Comparison of ENCODE assay signal across 9 mouse cellular contexts in the genomic region with DNA sequence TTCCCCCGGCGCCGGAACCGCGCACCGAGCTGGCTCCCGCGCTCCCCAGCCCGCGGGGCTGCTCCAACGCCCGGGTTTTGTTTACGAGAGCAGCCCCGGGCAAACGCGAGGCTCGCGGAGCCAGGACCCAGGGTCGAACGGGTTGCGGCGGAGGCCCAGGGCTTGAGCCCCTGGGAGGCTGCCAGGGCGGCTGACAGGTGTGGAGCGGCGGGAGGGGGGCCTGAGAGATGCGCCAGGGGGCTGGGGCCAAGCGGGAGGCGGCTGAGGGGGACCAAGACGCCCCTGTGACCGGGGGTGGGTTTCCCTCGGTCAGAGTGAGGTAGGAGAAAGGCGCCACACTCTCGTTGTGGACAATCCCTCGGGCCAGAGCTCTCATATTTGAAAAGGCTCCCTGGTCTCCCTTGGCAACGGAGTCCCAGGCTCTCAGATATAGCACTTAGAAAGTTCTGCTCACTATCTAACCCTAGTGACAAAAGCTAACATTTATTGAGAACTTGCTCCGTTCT. TPM values are rescaled to one million over a fixed set of nuclear protein-coding genes. Genes with fewer than 3 reads are reported as not detected.
DNase-seq lines count a peak whose midpoint lies in the region; ATAC-seq and TF ChIP-seq lines count a peak whose summit lies in the region.
"Had no signal": no experiment of that assay in that cellular context is flagged by ENCODE, and none has a peak within 500 bp of the region (broad histone marks: within the 10 kb centered on the region; RNA-seq: fewer than 3 reads in every experiment).

No protein-coding gene starts in this region.

- no peaks in the 10 kb centered on the region for H3K36me3 ChIP-seq in heart, embryonic 14.5 days (ENCODE audit: control insufficient read depth, insufficient read depth, low read length)
- H3K36me3 ChIP-seq in limb, embryonic 13.5 days = no peaks in the 10 kb centered on the region
- no peaks in the 10 kb centered on the region for H3K36me3 ChIP-seq in neural tube, embryonic 15.5 days

- peak overlapping the region; percentile 70 for H3K9ac ChIP-seq in heart, embryonic 14.5 days (ENCODE audit: low read length)
- peak overlapping the region; percentile 84 for H3K9ac ChIP-seq in limb, embryonic 13.5 days
- H3K9ac ChIP-seq in neural tube, embryonic 15.5 days (replicated peaks) = peak overlapping the region; percentile 88

- under 1% methylated on average over 34 of the region's 36 CpGs for WGBS in heart, embryonic 14.5 days
- under 1% methylated on average over 35 of the region's 36 CpGs for WGBS in limb, embryonic 13.5 days
- under 1% methylated on average over 36 of the region's 36 CpGs for WGBS in neural tube, embryonic 15.5 days

- no peak for TF ChIP-seq CTCF in layer of hippocampus, adult 2 months (conservative IDR thresholded peaks at IDR 0.05)

- peak overlapping the region; percentile 81 for H3K4me3 ChIP-seq in layer of hippocampus, adult 2 months
- H3K4me3 ChIP-seq in heart, embryonic 14.5 days (ENCODE audit: control insufficient read depth in 1 of 2, insufficient read depth in 1 of 2, low read depth in 1 of 2, low read length in 2 of 2) = peak overlapping the region; percentile 69 to 75
- H3K4me3 ChIP-seq in limb, embryonic 13.5 days = peak overlapping the region; percentile 76
- H3K4me3 ChIP-seq in neural tube, embryonic 15.5 days (replicated peaks) = peak overlapping the region; percentile 89

- no peak for DNase-seq in layer of hippocampus, adult 2 months (ENCODE audit: low spot score in 2 of 2)
- DNase-seq in layer of hippocampus, adult 8-10 months (ENCODE audit: low spot score in 2 of 2) = no peak
- peak; percentile 66 for DNase-seq in MN1 (ENCODE audit: low spot score)
- DNase-seq in cerebellum, adult 9-11 months = peak; percentile 55
- DNase-seq in Muller cell, postnatal 12 days (ENCODE audit: inconsistent ontology term) = no peak

- peak overlapping the region; percentile 91 for H3K27ac ChIP-seq in layer of hippocampus, adult 2 months
- no peak overlapping the region for H3K27ac ChIP-seq in heart, embryonic 14.5 days (replicated peaks in 1 of 2; ENCODE audit: control insufficient read depth in 1 of 2, insufficient read depth in 1 of 2, low read depth in 2 of 2, low read length in 2 of 2)
- no peak overlapping the region for H3K27ac ChIP-seq in limb, embryonic 13.5 days
- H3K27ac ChIP-seq in neural tube, embryonic 15.5 days (replicated peaks) = peak overlapping the region; percentile 91
- H3K27ac ChIP-seq: macrophage had no signal

- peaks cover 45% of the 10 kb centered on the region for H3K27me3 ChIP-seq in heart, embryonic 14.5 days (ENCODE audit: control insufficient read depth, insufficient read depth, low read length)
- peaks cover 63% of the 10 kb centered on the region for H3K27me3 ChIP-seq in limb, embryonic 13.5 days
- H3K27me3 ChIP-seq in neural tube, embryonic 15.5 days (replicated peaks) = no peaks in the 10 kb centered on the region

- peak overlapping the region; percentile 95 for H3K4me2 ChIP-seq in heart, embryonic 14.5 days (ENCODE audit: low read length)
- H3K4me2 ChIP-seq in limb, embryonic 13.5 days (replicated peaks) = peak overlapping the region; percentile 99
- peak overlapping the region; percentile 92 for H3K4me2 ChIP-seq in neural tube, embryonic 15.5 days

- H3K9me3 ChIP-seq in heart, embryonic 14.5 days (ENCODE audit: control insufficient read depth, low read length) = no peaks in the 10 kb centered on the region
- H3K9me3 ChIP-seq in limb, embryonic 13.5 days = no peaks in the 10 kb centered on the region
- no peaks in the 10 kb centered on the region for H3K9me3 ChIP-seq in neural tube, embryonic 15.5 days (replicated peaks)

- H3K4me1 ChIP-seq in heart, embryonic 14.5 days (ENCODE audit: control insufficient read depth in 2 of 2, insufficient read depth in 2 of 2, low read length in 2 of 2) = peaks cover 2 to 20% of the 10 kb centered on the region in 2 experiments; a peak in 3 of 4 replicates
- H3K4me1 ChIP-seq in limb, embryonic 13.5 days = peaks cover 35% of the 10 kb centered on the region
- peaks cover 50% of the 10 kb centered on the region for H3K4me1 ChIP-seq in neural tube, embryonic 15.5 days

- ATAC-seq in heart, embryonic 14.5 days (ENCODE audit: insufficient number of reproducible peaks, insufficient read depth, low FRiP score, low read depth) = no peak
- no peak for ATAC-seq in limb, embryonic 13.5 days (ENCODE audit: low FRiP score, low read depth)
- ATAC-seq in neural tube, embryonic 15.5 days (ENCODE audit: low FRiP score) = no peak; the same call in 1 of the 2 replicates

RNA-seq across cellular contexts. Expression of gene Plxnc1, which starts 0.6 kb away (rescaled TPM):
- total RNA-seq in layer of hippocampus, adult 2 months (2021) = 10 to 100 TPM; 32.5 to 33.9 TPM
- total RNA-seq in layer of hippocampus, adult 8-10 months (2022) = 10 to 100 TPM; 30.9 to 40.3 (median 35.4) TPM
- polyA plus RNA-seq in heart, embryonic 14.5 days (2014; fragmentation: Nextera tagmentation; extraction: Ambion mirVana) = 6.0 and 6.9 TPM in 2 replicates
- 2.0 and 2.7 TPM in 2 replicates for polyA plus RNA-seq in limb, embryonic 13.5 days (2015; fragmentation: Nextera tagmentation; extraction: Ambion mirVana)
- 7.6 and 9.8 TPM in 2 replicates for polyA plus RNA-seq in neural tube, embryonic 15.5 days (2015; fragmentation: Nextera tagmentation; extraction: Ambion mirVana)

Comparison
In these comparisons a context has a peak if more than half of its experiments do, and no peak if none do; other contexts are left out.
1. DNase-seq: peak in MN1 (single experiment) and cerebellum, adult 9-11 months (single experiment); none in layer of hippocampus, adult 2 months (0 of 2), layer of hippocampus, adult 8-10 months (0 of 2) and Muller cell, postnatal 12 days (single experiment).
2. H3K27ac ChIP-seq: peak in layer of hippocampus, adult 2 months (single experiment) and neural tube, embryonic 15.5 days (single experiment); none in heart, embryonic 14.5 days (0 of 2) and limb, embryonic 13.5 days (single experiment).
3. Peak in every context shown above with its lines, with median percentiles within 50 percentile points of each other: H3K4me3 ChIP-seq, H3K4me2 ChIP-seq and H3K9ac ChIP-seq.